Mouse (Mus musculus) natural killer cell, adult 2 months (primary cell): ENCODE measurements around the gene Cadps2.

Source experiments
- DNase-seq, 2 experiments: peaks; one replicate each; pipeline ENCODE4 v3.0.0; 2022; ENCODE audit warnings: low spot score in 2 of 2

Cadps2 gene

GRCm38 (mm10) chr6:23361842-23362451 is 477.3 kb downstream of the Cadps2 start:
- no peak for DNase-seq

- no peak for DNase-seq
Measured at GRCm38 (mm10) chr6:23360596-23360995, 478.6 kb downstream of the Cadps2 start.

- DNase-seq, result no peak
Measured at GRCm38 (mm10) chr6:23356141-23356540, 483.1 kb downstream of the Cadps2 start.

- DNase-seq, result no peak
Measured at GRCm38 (mm10) chr6:23353480-23353879, 485.7 kb downstream of the Cadps2 start.

GRCm38 (mm10) chr6:23337411-23338063 is 501.7 kb downstream of the Cadps2 start:
- DNase-seq, result no peak

GRCm38 (mm10) chr6:23314945-23315344 is 524.3 kb downstream of the Cadps2 start:
- no peak for DNase-seq

- DNase-seq, result no peak
Measured at GRCm38 (mm10) chr6:23314291-23314690, 524.9 kb downstream of the Cadps2 start.

GRCm38 (mm10) chr6:23306046-23306445 is 533.2 kb downstream of the Cadps2 start:
- DNase-seq, result no peak

GRCm38 (mm10) chr6:23298596-23298995 is 540.6 kb downstream of the Cadps2 start:
- DNase-seq, result no peak

- DNase-seq, result no peak
Measured at GRCm38 (mm10) chr6:23294685-23295084, 544.5 kb downstream of the Cadps2 start.

- no peak for DNase-seq
Measured at GRCm38 (mm10) chr6:23288752-23289151, 550.5 kb downstream of the Cadps2 start.

- DNase-seq, result no peak
Measured at GRCm38 (mm10) chr6:23281514-23281820, 557.8 kb downstream of the Cadps2 start.

- no peak for DNase-seq
Measured at GRCm38 (mm10) chr6:23280811-23281513, 558.3 kb downstream of the Cadps2 start.

- DNase-seq, result no peak
Measured at GRCm38 (mm10) chr6:23273483-23273882, 565.7 kb downstream of the Cadps2 start.

- DNase-seq, result no peak
Measured at GRCm38 (mm10) chr6:23272979-23273378, 566.2 kb downstream of the Cadps2 start.

GRCm38 (mm10) chr6:23272542-23272941 is 566.7 kb downstream of the Cadps2 start:
- DNase-seq, result no peak

- no peak for DNase-seq
Measured at GRCm38 (mm10) chr6:23260738-23261050, 578.5 kb downstream of the Cadps2 start.

- no peak for DNase-seq
Measured at GRCm38 (mm10) chr6:23260016-23260737, 579.0 kb downstream of the Cadps2 start.

GRCm38 (mm10) chr6:23257981-23258380 is 581.2 kb downstream of the Cadps2 start:
- no peak for DNase-seq

GRCm38 (mm10) chr6:23255161-23255560 is 584.1 kb downstream of the Cadps2 start:
- DNase-seq, result no peak

GRCm38 (mm10) chr6:23254644-23255043 is 584.6 kb downstream of the Cadps2 start:
- DNase-seq, result no peak
